Mouse (Mus musculus) neural tube, embryonic 11.5 days (tissue): ENCODE measurements at regions not wholly inside any gene's neighbourhood (a gene's known extent, or its start where the extent isn't known, plus 50 kb on each side); places are given as distances from the start of the nearest gene placed in this dataset.

Experiments used
- ATAC-seq: fragments of 200-750 bp; cut with Nextera tagmentation; 2 replicates; pipeline ENCODE4 v1.8.0; 2017; ENCODE audit warnings: moderate number of reproducible peaks, mild to moderate bottlenecking, moderate TSS enrichment, moderate library complexity; ENCODE audit not compliant: insufficient read depth, low FRiP score, low TSS enrichment
- DNase-seq: peaks from one replicate; pipeline ENCODE4 v3.0.0-alpha.2; 2015; ENCODE audit warnings: low spot score
- H3K27ac ChIP-seq: fragments of 300-500 bp; sonication (generic); 2 replicates; pipeline ENCODE4 v1.5.1; 2014; ENCODE audit warnings: low read depth, mild to moderate bottlenecking, low read length
- H3K27me3 ChIP-seq: fragments of 300-500 bp; sonication (generic); 2 replicates; pipeline ENCODE4 v1.6.1; 2014; ENCODE audit warnings: mild to moderate bottlenecking, low read length, mixed read lengths; ENCODE audit not compliant: control insufficient read depth, insufficient read depth
- H3K36me3 ChIP-seq: fragments of 300-500 bp; sonication (generic); 2 replicates; pipeline ENCODE4 v1.6.1; 2014; ENCODE audit warnings: mild to moderate bottlenecking, low read length, moderate library complexity, mixed read lengths; ENCODE audit not compliant: control insufficient read depth, insufficient read depth
- H3K4me1 ChIP-seq: fragments of 300-500 bp; sonication (generic); 2 replicates; pipeline ENCODE4 v1.6.1; 2014; ENCODE audit warnings: low read length, mixed read lengths; ENCODE audit not compliant: control insufficient read depth, insufficient read depth
- H3K4me2 ChIP-seq: fragments of 300-500 bp; sonication (generic); 2 replicates; pipeline ENCODE4 v1.6.1; 2014; ENCODE audit warnings: low read depth, mild to moderate bottlenecking, moderate library complexity
- H3K4me3 ChIP-seq: fragments of 300-500 bp; sonication (generic); 2 replicates; pipeline ENCODE4 v1.5.1; 2014; ENCODE audit warnings: low read depth, low read length
- H3K9ac ChIP-seq: fragments of 300-500 bp; sonication (generic); 2 replicates; pipeline ENCODE4 v1.6.1; 2014; ENCODE audit warnings: mild to moderate bottlenecking, low read length
- H3K9me3 ChIP-seq: fragments of 300-500 bp; sonication (generic); 2 replicates; pipeline ENCODE4 v1.6.1; 2016; ENCODE audit warnings: low read length; ENCODE audit not compliant: control insufficient read depth
- WGBS: fragments of 180-500 bp; shearing (Covaris S2); extraction: QIAGEN DNeasy Blood & Tissue Kit; methylation state at CpG from one replicate; pipeline ENCODE4 v1.1.7; 2014; 5-methylcytosine and 5-hydroxymethylcytosine counted together

DNA sequence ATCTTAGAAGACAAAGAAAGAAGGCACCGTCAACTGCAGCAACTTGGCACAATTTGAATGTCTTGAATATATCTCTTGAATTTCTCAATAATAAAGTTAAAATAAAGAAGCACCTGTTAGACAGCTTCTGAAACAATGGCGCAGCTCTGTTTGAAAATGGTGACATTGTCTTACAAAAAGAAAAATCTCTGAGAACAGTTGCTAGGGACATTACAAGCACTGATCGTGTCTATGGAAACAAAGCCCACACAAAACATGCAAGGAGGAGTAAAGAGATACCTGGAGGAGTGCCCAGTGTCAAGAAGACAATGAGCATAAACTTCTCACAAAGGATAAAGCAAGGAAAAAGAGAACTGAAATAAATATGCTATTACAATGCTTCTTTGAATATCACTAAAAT is 841.2 kb upstream of the Adgrl3 start:
- Histone ChIP-seq H3K4me1 (no peaks in the 10 kb centered on the region), H3K9ac (no peak overlapping the region), H3K27ac (no peak overlapping the region), H3K27me3 (no peaks in the 10 kb centered on the region), H3K36me3 (no peaks in the 10 kb centered on the region), H3K4me2 (no peak overlapping the region), H3K4me3 (no peak overlapping the region), H3K9me3 (no peaks in the 10 kb centered on the region)
- no peak for ATAC-seq
- DNase-seq: no peak
- WGBS: 90% methylated on average over 3 of the region's 3 CpGs

DNA sequence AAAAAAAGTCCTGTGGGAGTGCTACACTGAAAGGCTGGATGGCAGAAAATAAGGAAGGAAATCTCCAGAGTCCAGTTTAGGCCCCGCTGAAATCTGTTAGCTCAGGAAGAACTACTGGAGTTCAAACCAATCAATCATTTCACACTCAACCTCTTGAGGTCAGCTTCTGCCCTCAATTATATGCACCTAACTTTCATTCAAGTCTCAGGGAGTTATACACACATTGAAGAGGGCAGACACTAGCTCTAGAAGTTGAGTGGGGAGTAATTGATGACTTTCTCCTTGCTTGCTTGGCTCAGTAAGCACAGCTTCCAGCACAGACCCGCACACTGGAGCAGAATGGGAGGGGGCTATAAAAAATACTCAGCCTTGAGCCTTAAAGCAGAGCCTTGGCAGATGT is 839.7 kb upstream of the Adgrl3 start:
- DNase-seq (no peak), ATAC-seq (no peak)
- Histone ChIP-seq H3K9me3 (no peaks in the 10 kb centered on the region), H3K27me3 (no peaks in the 10 kb centered on the region), H3K4me3 (no peak overlapping the region), H3K36me3 (no peaks in the 10 kb centered on the region), H3K27ac (no peak overlapping the region), H3K9ac (no peak overlapping the region), H3K4me2 (no peak overlapping the region), H3K4me1 (no peaks in the 10 kb centered on the region)
- WGBS: 37% methylated on average over 2 of the region's 2 CpGs

DNA sequence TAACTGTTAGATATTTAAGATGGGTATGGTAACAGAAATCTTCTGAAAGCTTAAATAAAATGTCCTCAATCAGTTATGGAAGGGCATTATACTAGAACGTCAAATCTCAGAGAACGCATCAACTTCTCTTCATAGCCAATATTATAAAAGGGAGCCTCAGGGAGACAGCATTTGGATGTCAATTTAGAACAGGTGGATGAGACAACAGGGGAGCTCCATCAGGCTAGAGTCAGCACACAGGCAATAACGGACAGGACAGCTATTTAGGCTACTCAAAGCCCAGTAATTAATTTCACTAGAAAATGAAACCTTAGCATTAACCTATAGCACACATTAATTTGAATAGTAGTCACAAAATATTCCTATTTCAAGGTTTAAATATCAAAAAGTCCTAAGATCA is 827.5 kb upstream of the Adgrl3 start:
- WGBS: 87% methylated on average over 3 of the region's 3 CpGs
- Histone ChIP-seq H3K4me1 (no peaks in the 10 kb centered on the region), H3K27me3 (no peaks in the 10 kb centered on the region), H3K9me3 (no peaks in the 10 kb centered on the region), H3K4me3 (no peak overlapping the region), H3K27ac (no peak overlapping the region), H3K4me2 (no peak overlapping the region), H3K9ac (no peak overlapping the region), H3K36me3 (no peaks in the 10 kb centered on the region)
- ATAC-seq (no peak), DNase-seq (no peak)

DNA sequence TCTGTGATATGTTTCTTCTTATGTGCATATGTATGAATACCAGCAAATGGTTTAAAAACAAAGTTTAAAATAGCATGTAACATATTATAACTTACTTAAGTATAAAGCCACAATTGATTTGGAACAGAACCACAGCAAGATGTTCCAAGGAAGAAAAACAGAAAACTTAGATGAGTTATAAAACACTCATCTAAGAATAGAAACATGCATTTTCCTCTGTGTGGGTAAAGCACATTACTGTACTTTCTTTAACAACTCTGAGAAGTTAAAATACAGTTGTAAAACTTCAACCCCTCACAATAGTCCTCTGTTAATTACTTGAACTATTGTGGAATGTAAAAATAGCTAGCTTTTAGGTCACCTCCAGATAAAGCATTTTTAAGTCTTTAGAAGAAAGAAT is 820.3 kb upstream of the Adgrl3 start:
- H3K4me1 ChIP-seq: no peaks in the 10 kb centered on the region
- H3K9me3 ChIP-seq: no peaks in the 10 kb centered on the region
- no peak for ATAC-seq
- H3K27ac ChIP-seq: no peak overlapping the region
- no peak overlapping the region for H3K4me3 ChIP-seq
- no peak overlapping the region for H3K4me2 ChIP-seq
- H3K27me3 ChIP-seq: no peaks in the 10 kb centered on the region
- no peaks in the 10 kb centered on the region for H3K36me3 ChIP-seq
- DNase-seq: no peak
- H3K9ac ChIP-seq: no peak overlapping the region

DNA sequence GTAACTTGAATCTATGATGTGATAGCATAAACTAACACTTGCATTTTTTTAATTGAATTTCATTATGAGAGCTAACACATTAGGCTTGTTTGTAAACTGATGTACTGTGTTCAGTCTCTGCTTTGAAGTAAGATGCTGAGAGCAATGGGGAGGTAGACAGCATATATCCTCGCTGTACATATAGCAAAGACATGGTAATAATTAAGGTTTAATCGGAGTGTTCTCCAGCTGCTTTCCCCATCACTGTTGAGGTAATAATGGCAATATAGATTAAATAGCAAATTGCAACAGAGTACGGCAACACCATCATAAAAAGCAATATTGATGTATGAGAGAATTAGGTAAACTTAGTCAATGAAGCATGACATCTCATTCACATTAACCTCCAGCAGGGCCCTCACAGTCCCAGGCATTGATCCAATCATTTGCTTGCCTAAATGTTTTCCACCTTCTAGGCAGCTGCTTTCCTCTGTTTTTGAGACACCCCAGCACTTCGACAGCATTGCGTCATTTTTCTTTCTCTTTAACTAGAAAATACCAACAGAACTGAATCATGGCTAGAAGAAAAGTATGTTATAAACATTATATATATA is 771.3 kb upstream of the Adgrl3 start:
- Histone ChIP-seq H3K27me3 (no peaks in the 10 kb centered on the region), H3K9ac (no peak overlapping the region), H3K4me3 (no peak overlapping the region), H3K4me2 (no peak overlapping the region), H3K36me3 (no peaks in the 10 kb centered on the region), H3K4me1 (no peaks in the 10 kb centered on the region), H3K27ac (no peak overlapping the region), H3K9me3 (no peaks in the 10 kb centered on the region)
- 0 out of 2 replicates have a peak, but pooled peaks have one; percentile 35 for ATAC-seq
- DNase-seq: no peak
- 73% methylated on average over 5 of the region's 5 CpGs for WGBS

DNA sequence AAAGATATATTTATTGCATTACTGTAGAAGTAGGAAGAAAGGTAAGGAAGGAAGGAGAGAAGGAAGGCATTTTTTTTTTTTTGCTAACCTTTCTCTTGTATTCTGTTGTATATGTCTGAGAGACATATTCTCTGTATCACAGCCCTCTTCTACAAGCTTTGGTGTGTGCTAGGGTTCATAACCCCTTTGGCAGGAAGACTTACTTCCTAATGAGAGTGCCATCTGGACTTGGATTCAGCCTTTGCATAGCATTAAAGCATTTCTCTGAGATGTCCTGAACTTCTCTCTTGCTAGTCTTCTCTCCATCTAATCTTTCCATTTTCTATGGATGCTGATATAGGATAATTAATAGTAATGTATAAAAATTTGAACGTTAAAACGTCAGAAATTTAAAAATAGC is 768.0 kb upstream of the Adgrl3 start:
- H3K4me2 ChIP-seq: no peak overlapping the region
- DNase-seq (no peak), ATAC-seq (no peak)
- H3K36me3 ChIP-seq: no peaks in the 10 kb centered on the region
- H3K4me1 ChIP-seq: no peaks in the 10 kb centered on the region
- H3K9me3 ChIP-seq: no peaks in the 10 kb centered on the region
- no peak overlapping the region for H3K27ac ChIP-seq
- 82% methylated on average over 2 of the region's 2 CpGs for WGBS
- no peak overlapping the region for H3K9ac ChIP-seq
- H3K4me3 ChIP-seq: no peak overlapping the region
- no peaks in the 10 kb centered on the region for H3K27me3 ChIP-seq

DNA sequence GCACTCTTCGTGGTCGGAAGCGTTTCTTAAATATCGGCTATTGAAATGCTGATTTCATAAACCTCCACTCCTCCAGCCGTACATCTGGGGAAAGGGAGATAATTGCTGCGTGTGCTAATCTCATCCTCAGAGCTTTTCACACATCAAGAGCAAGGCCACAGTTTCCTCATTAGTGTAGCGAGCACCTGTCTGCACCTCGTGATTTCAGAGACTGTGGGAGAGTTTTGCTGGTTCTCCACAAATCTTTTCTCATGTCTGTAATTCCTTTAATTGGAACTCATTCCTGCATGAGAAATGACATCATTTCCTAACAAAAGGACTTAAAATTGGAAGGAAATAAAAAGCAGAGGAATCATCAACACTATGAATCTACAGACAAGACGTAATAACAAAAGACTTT is 764.9 kb upstream of the Adgrl3 start:
- Histone ChIP-seq H3K4me1 (no peaks in the 10 kb centered on the region), H3K36me3 (no peaks in the 10 kb centered on the region), H3K9ac (no peak overlapping the region), H3K4me2 (no peak overlapping the region), H3K27me3 (no peaks in the 10 kb centered on the region), H3K27ac (no peak overlapping the region), H3K9me3 (no peaks in the 10 kb centered on the region), H3K4me3 (no peak overlapping the region)
- DNase-seq (no peak), ATAC-seq (no peak)
- 88% methylated on average over 9 of the region's 9 CpGs for WGBS

DNA sequence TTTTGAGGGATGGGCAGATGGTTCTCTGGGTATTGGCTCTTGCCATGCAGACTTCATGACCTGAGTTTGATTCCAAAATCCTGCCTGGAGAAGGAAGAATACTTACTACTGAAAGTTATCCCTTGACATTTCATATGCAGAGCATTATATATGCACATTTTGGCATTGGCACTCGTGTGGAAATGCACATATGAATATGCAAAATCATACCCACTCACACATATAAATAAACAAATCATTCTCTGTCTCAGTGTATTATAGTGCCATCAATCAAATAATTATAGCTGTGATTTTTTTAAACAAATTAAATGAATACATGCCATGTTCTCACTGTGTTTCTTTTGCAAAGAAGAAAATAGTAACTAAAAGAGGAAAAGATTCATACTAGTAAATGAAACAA is 745.3 kb upstream of the Adgrl3 start:
- no peak for ATAC-seq
- H3K9me3 ChIP-seq: no peaks in the 10 kb centered on the region
- no peaks in the 10 kb centered on the region for H3K36me3 ChIP-seq
- H3K27ac ChIP-seq: no peak overlapping the region
- 73% methylated on average over 1 of the region's 1 CpGs for WGBS
- H3K4me3 ChIP-seq: no peak overlapping the region
- H3K4me1 ChIP-seq: no peaks in the 10 kb centered on the region
- no peak overlapping the region for H3K9ac ChIP-seq
- H3K27me3 ChIP-seq: no peaks in the 10 kb centered on the region
- H3K4me2 ChIP-seq: no peak overlapping the region
- no peak for DNase-seq

DNA sequence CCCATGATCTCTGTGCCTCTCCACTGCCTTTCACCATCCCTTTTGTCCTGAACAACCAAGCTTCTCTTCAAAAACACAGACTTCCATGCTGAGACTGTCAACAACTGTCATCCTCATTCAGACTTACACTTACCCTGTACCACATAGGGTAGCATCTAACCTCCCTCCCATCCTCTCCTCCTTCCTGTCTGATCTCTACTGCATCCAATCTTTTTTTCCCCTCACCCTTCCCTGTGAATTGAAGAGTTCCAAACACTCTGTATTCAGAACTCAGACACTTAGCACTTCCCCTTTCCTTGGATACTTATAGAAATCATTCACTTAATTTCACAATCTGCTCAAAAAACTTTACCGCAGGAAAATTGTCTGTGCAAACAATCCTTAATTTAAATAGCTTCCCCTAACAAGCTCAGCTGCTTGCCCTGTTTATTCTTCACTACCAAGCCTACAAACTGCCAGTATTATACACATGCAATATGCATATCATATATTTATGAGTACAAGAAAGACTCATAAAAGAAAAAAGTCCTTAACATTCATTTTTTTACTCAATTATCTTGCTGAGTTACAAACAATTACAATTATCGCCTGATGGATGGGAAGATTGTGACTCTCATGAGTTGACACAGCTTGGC is 744.6 kb upstream of the Adgrl3 start:
- WGBS: 92% methylated on average over 2 of the region's 2 CpGs
- Histone ChIP-seq H3K4me3 (no peak overlapping the region), H3K4me1 (no peaks in the 10 kb centered on the region), H3K27me3 (no peaks in the 10 kb centered on the region), H3K27ac (no peak overlapping the region), H3K9ac (no peak overlapping the region), H3K4me2 (no peak overlapping the region), H3K36me3 (no peaks in the 10 kb centered on the region), H3K9me3 (no peaks in the 10 kb centered on the region)
- ATAC-seq (no peak), DNase-seq (no peak)
